In genomic region chr8:105297511-105298192, GRCm38 (mm10) we compare ENCODE assay signal across 7 mouse cellular contexts. TPM values are rescaled to one million over a fixed set of nuclear protein-coding genes. Genes with fewer than 3 reads are reported as not detected.
DNase-seq lines count a peak whose midpoint lies in the region; ATAC-seq lines count a peak whose summit lies in the region.

TSS of gene E2f4 (plus strand) at chr8:105297663.

- no peaks in the 10 kb centered on the region for H3K9me3 ChIP-seq in intestine, embryonic 14.5 days (ENCODE audit: control insufficient read depth, low read length)

- H3K36me3 ChIP-seq in intestine, embryonic 14.5 days (ENCODE audit: control insufficient read depth, insufficient read depth, low read length) = peaks cover 39% of the 10 kb centered on the region

- peaks cover 17% of the 10 kb centered on the region for H3K4me1 ChIP-seq in intestine, embryonic 14.5 days (replicated peaks; ENCODE audit: control insufficient read depth, insufficient read depth, low read length)

- H3K27ac ChIP-seq in intestine, embryonic 14.5 days (ENCODE audit: low read depth) = peak within 1 kb of the TSS; percentile 17; the same call in 1 of the 2 replicates

- peak; percentile 86 for ATAC-seq in intestine, embryonic 14.5 days (replicated peaks; ENCODE audit: low FRiP score, low TSS enrichment, low read depth)

- peak within 1 kb of the TSS; percentile 63 for H3K9ac ChIP-seq in intestine, embryonic 14.5 days (ENCODE audit: low read length)

- peak within 1 kb of the TSS; percentile 94 for H3K4me2 ChIP-seq in intestine, embryonic 14.5 days (ENCODE audit: low read length)

- 0% methylated on average over 58 of the region's 58 CpGs for WGBS in intestine, embryonic 14.5 days

- H3K27me3 ChIP-seq in intestine, embryonic 14.5 days (replicated peaks; ENCODE audit: control insufficient read depth, insufficient read depth, low read length) = no peaks in the 10 kb centered on the region

- intact Hi-C loops in left cerebral cortex, postnatal 14 days (cut with DNase I) = no loop called here

- DNase-seq in adrenal gland, adult 18-20 months (ENCODE audit: low spot score in 2 of 2) = peak; percentile 85 to 87
- peak; percentile 96 for DNase-seq in embryo, embryonic 10.5 days (ENCODE audit: low spot score)
- peak; percentile 90 for DNase-seq in gastrocnemius, postnatal 25 days
- peak; percentile 90 for DNase-seq in intestine, embryonic 14.5 days (ENCODE audit: low spot score)
- DNase-seq in left cerebral cortex, postnatal 14 days (ENCODE audit: low spot score in 2 of 2) = peak; percentile 88 to 95
- DNase-seq in mesoderm, embryonic 11.5 days (ENCODE audit: low read depth, low spot score) = peak; percentile 92
- peak; percentile 92 for DNase-seq in right cerebral cortex, postnatal 36 days (ENCODE audit: low spot score in 2 of 2)

- peak within 1 kb of the TSS; percentile 59 for H3K4me3 ChIP-seq in intestine, embryonic 14.5 days (ENCODE audit: low read depth, low read length)

RNA-seq across cellular contexts. Expression of gene E2f4, which starts in this region (rescaled TPM):
- total RNA-seq in adrenal gland, adult 18-20 months (2021) = 10 to 100 TPM; 43.2 to 44.9 TPM
- total RNA-seq in gastrocnemius, postnatal 25 days (2021) = 10 to 100 TPM; 21.8 to 24.5 TPM
- 114 and 119 TPM in 2 replicates for polyA plus RNA-seq in intestine, embryonic 14.5 days (2014; fragmentation: Nextera tagmentation; extraction: Ambion mirVana)
- 10 to 100 TPM; 31.5 to 32.1 TPM for total RNA-seq in left cerebral cortex, postnatal 14 days (2021)

Comparison
In these comparisons a context has a peak if more than half of its experiments do, and no peak if none do; other contexts are left out.
1. Peak in every context shown above with its lines: DNase-seq, ATAC-seq, H3K4me3 ChIP-seq and H3K27ac ChIP-seq.